Mouse (Mus musculus) frontal cortex, adult 2 months (tissue): ENCODE data around the gene Cxcl10. TPM values are rescaled to one million over a fixed set of nuclear protein-coding genes. Genes with fewer than 3 reads are reported as not detected.

ENCODE experiments used
- DNase-seq, 2 experiments: peaks; one replicate each; pipeline ENCODE4 v3.0.0; 2022; ENCODE audit warnings: low spot score in 1 of 2; ENCODE audit errors: extremely low spot score in 1 of 2
- polyA plus RNA-seq: library from polyadenylated mRNA; depleted of rRNA; stranded (reverse); fragments of >200 nt; gene quantifications from 2 replicates; pipeline ENCODE4 v1.2.3, GENCODE M21; 2012; rRNA removed

The Cxcl10 gene
- polyA plus RNA-seq, result 1.4 and 1.9 TPM in 2 replicates

DNA sequence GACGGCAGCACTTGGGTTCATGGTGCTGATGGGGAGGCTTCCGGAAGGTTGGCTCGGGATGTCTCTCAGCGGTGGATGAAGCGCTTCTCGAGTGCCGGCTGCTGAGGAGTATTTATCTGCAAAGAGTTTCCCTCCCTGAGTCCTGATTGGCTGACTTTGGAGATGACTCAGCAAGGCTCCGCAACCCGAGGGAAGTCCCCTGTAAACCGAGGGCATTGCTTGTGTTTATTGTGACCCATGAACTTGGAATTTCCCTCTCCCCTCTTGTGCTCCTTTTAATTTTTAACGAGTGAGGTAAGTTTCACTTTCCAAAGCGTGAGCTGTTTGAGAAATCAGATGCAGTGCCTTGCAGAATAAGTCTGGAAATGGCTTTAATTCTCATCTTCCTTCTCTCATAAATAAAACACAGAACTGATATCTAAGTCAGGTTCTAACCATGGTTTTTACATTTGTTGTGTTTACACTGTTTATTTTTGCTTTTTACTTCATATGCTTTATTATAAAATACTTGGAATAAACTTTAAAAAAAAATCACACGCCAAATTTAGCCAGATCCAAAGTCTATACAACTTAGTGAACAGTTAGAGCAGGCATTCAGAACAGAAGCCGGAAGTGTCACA, at the start of gene Cxcl10:
Cxcl10 (minus strand) TSS at position 96 of the 620 bp plus-strand sequence.
- DNase-seq, result peak in 1 of 2 experiments; percentile 48

DNA sequence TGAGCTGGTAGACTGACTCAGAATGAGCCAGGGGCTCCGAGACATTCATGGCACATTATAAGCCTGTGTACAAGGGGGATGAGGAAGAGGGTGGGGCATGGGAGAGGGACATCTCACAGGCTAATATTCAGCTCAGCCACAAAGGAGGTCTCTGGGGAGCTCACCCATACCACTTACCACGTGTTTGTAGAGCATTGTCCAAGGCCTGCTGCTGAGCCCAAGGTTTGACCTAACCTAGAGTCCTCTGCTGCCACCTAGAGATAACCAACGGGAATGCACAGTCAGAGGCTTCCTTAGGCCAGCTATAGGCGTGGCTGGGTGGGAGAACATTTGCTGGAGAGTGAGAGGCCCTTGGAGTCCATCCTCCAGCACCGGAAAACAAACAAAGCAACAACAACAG, 49.5 kb upstream of the Cxcl10 start:
- peak; percentile 54 to 89 for DNase-seq

DNA sequence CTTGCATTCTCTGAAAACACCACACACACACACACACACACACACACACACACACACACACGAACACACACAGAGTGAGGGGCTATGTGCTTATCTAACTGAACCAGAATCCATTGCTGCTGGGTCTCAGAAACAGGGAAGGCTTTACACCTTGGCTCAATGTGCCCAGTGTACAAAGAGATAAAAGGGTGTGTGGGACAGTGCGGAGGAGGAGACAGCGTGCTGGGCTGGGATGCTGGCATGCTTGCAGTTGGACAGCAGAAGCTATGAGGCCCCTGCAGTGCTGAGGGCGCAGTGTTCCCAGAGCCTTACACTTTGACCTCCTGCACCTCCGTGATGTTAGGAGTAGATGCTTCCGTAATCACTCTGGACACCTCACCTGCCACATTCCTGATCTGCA, 47.8 kb upstream of the Cxcl10 start:
- no peak for DNase-seq

DNA sequence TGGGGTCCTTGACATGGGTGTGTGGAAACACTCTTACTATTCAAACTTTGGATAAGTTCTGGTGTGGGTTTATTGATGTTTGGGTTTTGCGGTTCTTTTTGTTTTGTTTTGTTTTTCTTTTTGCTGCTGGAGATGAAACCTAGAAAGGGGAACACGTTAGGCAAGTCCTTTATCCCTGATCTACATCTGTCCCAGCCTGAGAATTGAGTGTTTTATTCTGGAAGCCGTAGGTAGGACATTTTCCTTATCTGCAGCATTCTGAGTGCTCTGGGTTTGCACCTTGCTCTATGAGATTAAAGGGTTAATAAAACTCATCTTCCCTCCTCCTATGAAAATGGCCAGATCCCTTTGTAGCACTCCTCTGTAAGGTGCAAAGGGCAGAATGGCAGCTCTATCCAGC, 47.1 kb upstream of the Cxcl10 start:
- no peak for DNase-seq

DNA sequence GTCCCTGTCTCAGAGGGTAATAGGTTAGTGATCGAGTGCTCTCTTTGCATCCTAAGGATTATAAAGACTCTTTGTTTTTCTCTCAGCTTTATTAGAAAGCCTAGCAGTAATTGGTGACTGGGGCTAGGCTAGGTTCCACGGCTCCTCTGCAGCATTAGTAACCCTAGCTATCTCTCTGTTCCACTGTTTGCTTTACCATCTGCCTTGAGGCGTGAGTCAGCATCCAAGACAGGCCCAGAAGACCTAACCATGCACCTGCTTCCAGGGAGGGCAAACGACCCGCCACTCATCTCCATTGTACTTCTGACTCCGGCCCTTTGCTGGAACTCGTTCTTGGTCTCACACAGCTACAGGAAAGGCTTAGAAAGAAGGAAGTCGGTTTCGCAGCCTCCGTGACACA, 45.2 kb upstream of the Cxcl10 start:
- DNase-seq, result no peak

DNA sequence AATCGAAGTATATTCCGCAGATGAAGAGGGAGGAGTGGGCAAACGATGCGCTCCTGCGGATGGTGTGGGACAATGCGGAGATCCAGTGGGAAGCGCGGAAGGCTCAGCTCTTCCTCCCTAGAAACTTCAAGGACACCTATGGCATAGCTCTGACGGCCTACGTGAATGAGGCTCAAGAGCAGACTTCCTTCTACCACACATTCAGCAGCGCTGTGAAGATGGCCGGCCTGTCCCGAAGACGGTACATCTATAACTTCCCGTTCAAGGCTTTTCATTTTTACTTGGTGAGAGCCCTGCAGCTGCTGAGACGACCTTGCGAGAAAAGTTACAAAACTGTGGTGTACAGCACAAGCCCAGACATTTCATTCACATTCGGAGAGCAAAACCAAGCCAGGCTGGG, 43.9 kb upstream of the Cxcl10 start:
- no peak for DNase-seq

DNA sequence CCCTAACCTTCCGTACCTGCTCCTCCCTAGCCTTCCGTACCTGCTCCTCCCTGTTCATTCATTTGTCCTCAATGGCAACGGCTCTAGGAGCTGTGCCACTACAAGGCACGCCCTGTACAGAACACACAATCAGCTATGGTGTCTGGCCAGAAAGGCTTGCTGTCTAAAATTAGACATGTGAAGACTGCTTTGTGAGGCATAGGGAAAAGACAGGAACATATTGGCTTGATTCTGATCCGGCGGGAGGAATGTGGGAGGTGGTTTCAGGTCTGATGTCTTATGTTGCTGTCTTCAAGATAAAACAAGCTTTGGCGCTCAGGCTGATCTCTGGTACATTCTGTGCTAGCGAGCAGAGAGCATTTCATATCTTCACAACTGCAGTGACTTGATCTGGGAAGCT, 41.9 kb upstream of the Cxcl10 start:
- DNase-seq, result peak in 1 of 2 experiments; percentile 11

DNA sequence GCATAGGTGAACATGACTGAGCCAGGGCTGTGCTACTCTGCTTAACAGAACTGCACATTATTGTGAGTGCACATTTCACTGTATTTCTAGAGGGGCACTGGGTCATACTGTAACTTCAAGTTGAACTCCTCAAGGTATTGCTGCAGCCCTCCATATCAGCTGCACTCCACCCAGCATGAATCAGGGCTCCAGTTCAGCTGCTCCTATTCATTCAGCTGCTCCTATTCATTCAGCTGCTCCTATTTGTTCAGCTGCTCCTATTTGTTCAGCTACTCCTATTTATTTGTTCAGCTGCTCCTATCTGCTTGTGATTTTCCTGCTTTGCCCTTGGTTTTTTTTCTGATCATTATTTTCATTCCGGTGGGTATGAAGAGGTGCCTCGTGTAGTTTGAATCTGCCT, 41.3 kb upstream of the Cxcl10 start:
- DNase-seq, result no peak

DNA sequence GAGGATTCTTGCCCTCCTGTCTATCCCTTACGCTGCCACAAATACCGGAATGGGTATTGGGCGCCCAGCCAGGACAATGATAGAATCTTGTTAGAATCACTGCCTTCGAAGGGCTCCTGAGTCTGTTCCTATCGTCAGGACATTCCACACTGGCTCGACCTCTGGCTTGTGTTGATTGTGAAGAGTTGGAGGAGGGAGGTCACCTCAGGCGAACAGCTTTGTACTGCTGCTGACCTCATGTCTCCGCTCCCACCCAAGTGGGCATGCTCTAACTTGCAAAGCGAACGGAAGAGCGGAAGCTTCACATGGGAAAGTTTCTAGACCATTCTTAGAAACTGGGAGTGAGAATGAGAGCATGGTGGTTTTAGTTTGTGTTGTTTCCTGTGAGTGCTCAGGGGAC, 38.7 kb upstream of the Cxcl10 start:
- no peak for DNase-seq

DNA sequence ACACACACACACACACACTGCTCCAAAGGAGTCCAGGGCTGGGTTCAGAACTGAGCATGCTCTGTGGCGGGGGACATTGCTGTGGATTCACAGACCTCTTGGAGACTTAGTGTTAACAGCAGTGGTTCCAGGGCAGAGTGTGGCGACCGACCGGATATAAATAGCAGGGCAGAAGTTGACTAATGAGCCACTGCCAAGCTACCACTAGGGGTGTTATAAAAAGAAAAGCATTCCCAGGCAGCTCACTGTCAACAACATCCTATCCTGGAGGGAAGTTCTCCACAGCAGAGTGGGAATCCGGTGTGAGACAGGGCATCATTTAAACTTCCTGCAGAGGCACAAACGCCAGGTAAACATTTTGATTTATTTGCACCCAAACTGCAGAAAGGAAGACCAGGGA, 38.0 kb upstream of the Cxcl10 start:
- no peak for DNase-seq

DNA sequence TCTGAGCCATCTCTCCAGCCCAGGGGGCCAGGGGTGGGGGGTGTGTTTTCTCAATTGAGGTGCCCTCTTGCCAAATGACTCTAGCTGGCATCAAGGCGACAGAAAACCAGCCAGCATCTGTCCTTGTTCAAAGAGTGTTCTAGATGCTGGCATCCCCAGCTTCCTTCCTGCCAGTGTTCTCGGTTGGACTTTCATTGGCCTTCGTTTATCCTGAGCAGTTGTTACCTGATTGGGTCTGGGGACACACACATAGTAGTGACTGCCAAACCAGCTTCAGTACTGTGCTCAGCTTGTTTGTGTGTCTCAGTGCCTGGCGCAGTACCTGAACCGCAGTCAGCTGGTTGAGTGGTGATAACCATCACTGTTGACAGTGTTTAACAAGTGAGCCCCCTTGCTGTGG, 37.4 kb upstream of the Cxcl10 start:
- no peak for DNase-seq

DNA sequence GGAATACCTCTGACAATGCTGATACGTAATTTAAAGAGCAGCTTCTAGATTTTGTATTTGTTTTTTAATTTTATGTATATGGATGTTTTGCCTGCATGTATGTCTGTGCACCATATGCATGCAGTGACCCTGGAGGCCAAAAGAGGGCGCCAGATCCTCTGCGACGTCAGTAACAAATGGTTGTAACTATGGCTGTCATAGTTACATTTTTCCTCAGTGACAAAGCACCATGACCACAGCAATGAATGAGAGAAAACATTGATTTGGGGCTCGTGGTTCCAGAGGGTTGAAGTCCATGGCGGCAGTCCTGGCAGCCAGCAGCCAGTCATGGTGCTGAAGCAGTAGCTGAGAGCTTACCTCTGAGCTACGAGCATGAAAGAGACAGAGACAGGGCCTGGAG, 36.2 kb upstream of the Cxcl10 start:
- no peak for DNase-seq

DNA sequence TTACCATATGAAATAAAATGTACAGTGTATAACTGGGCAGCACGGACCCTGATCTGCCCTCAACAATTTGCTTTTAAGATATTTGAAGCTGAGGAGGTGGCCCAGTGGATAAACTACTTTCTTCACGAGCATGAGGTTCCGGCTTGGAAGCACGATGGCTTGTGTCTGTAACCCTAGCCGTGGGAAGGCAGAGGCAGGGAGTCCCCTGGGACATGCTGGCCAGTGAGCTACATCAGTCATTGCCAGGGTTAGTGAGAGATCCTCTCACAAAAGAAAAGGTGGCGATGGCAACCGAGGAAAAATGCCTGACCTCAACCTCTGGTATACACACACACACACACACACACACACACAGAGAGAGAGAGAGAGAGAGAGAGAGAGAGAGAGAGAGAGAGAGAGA, 35.1 kb upstream of the Cxcl10 start:
- DNase-seq, result no peak

DNA sequence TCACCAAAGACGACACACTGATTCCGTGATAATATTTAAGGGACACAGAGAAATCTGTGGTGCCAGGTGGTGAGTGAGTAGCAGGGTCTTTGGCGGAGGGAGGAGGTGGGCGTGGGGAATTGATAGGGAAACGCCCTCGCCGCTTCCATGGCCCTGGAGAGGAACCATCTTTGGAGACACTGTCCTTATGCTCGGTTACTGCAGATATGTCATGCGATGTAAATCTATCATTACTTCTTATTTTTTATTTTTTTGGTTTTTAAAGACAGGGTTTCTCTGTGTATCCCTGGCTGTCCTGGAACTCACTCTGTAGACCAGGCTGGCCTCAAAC, 33.6 kb upstream of the Cxcl10 start:
- no peak for DNase-seq

DNA sequence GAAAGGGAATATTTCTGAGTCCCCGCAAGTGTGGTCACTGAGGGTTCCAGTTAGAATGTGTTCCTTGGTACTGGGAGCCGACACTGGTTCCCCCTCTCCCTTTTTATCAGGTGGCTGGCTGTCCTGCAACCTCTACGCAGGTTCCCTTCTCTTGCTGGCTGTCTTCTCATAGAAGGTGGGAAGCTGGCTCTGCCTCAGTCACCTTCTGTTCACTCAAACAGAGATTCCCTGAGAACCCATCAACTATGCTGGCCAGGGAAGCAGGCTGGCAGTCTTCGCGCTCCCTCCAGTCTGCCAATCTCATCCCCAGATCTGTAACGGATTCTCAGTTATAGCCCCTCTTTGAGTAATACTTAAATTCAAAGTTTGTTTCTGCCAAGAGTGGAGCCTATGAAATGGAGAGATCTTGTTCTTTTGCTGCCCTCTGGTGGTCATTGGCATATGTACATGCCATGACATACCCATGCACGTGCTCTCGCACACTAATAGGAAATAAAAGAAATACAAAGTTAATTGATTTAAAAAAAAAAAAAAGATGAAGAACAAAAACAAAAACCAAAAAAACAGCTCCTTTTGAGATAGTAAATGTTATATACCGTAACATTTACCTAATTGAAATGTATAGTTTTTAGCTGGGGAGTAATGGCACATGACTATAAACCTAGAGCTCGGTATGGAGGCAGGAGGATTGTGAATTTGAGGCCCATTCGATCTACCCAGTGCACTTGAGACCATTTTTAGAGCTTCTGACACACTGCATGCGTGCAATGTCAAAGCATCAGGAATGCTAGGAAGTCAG, 33.1 kb upstream of the Cxcl10 start:
- peak; percentile 60 to 94 for DNase-seq

DNA sequence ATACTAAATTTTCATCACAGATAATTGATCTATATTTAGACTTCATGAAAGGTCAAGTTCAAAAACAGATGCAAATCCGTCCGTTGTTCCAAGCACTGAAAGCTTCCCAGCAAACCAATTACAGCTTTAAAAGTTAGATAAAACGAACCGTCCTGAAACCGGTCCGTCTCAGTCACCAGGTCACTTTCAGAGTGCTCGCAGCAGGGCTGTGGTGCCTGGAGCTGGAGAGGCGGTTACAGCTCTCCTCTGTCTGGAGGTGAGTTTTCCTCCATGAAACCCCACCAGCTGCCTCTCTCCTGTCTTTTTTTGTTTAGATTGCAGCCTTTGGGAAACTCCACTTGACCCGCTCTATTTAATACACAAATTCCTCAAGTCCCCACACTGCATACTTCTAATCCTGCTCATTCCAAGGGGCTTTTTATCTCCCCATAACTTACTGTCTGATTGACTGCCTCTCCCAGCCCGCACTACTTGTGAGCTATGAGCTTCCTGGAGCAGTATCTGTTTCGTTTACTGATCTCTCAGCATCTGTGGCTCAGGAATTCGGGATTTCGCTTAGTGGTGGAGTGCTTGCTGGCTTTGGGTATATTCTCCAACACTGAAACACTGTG, 28.2 kb upstream of the Cxcl10 start:
- no peak for DNase-seq

DNA sequence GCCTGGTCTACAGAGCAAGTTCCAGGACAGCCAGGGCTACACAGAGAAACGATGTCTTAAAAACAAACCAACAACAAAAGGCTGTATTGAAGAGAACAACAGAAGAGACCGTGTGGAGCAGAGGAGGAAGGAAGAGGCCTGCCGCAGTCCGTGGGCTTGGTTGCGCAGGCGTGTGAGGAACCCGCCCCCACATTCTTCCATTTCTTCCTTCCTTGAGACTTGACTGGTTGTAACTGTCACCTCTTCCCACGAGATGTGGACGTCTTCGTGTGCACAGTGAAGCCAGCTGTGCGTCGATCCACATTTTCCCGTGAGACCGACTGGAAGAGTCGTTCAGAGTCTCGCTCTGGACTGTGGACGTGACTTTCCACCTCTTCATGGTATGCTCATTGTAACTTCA, 26.7 kb upstream of the Cxcl10 start:
- DNase-seq, result no peak

DNA sequence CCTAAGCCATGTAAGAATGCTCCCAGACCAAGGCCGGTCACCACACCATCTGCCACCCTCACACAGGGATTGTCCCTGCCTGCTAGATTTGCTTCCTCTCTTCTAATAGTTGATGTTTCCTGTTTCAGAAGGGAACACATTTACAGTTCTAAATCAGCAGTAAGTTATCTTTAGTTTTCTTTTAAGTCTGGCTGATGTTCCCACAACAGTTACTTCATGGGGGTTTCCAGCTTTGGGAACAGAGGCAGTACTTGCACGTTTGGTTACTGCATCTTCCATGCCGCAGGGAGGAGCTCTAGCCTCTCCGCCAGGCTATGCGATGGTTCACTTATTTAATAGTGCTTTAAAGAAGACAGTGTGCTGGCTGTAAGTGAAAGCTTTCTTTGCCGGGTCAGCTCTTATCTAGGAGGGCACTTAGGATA, 26.0 kb upstream of the Cxcl10 start:
- DNase-seq, result no peak

DNA sequence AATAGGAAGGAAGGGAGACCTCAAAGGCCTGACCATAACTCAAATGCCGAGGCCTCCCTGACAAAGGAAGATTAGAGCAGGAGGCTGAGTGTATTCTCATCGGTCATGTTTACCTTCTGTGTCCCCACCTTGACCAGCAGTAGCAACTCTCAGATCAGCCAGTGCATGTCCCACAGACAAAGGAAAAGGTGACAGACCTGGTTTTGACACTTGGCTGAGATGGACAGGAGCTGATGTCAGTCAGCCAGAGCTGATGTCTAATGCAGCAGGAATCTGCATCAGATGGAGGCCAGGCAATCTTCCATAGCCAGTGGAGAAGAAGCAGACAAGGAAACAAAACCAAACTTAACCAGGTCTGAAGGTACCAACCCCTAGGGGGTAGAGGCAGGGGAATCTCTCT, 23.9 kb upstream of the Cxcl10 start:
- no peak for DNase-seq

DNA sequence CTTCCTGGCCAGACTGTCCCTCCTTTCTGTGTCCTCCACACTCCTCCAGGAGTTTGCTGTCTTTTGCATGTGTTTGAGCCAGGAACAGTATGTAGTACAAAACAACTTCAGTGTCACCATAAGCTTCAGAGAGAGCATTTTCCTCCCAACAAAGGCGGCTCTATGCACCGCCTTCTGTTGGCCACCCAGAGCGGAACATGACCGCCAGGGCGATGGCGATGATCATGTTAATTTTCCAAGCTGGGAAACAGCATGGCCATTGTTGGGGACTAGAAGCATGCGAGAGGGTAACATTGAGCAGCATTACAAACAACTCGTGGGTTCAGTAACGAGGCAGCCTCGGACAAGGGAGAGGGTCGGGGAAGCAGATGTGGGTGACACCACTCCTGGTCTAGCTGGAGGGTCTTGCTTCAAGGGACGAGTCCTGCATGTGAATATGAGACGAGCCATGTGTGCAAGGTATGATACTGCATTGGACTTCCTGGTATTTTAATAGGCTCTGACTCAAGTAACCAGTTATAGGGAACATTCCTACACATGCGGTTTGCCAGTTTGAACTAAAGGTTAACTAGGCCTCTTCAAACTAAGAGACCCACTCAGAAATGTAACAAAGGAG, 22.8 kb upstream of the Cxcl10 start:
- DNase-seq, result no peak

DNA sequence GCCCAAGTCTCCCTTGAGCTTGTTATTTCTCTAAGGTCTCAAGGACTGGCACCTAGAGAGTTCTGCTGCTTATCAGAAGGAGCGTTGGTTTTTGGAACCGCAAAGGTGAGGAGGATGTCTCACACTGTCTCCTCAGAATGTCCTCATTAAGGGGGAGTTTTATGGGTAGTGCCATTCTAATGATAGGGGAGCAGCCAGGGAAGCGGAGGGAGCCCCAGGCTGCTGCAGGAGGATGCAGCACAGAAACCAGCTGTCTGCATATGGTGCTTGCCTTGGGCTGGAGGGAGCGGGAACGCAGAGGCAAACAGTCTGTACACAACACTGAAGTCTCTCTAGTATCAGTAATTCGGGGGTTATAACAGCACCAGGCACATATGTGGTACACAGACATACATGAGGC, 22.2 kb upstream of the Cxcl10 start:
- DNase-seq, result no peak

DNA sequence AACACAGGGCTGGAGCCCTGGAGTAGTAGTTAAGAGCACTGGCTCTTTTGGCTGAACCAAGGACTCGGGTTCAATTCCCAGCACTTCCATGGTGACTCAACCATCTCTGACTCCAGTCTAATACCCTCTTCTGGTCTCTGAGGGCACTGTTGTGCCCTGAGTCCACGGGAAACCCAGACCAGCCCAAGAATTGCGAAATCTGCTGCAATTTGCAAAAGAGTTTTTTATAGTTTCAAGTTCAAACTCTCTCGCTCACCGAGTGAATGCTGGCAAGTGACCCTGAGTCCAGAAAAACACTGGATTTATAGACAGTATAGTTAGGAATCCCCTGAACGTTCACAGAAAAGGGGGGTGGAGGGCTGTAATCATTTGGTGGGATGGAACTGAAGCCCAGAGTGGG, 21.7 kb upstream of the Cxcl10 start:
- no peak for DNase-seq
